Mouse (Mus musculus): ENCODE results near the gene Adamtsl3. TPM values are rescaled to one million over a fixed set of nuclear protein-coding genes. Genes with fewer than 3 reads are reported as not detected.

The Adamtsl3 gene
- total and polyA plus RNA-seq, 2 experiments from 2014 or later: 1.00 to 4.1 TPM

GRCm38 (mm10) chr7:82485344-82485954, 150.0 kb downstream of the Adamtsl3 start:
- H3K27ac ChIP-seq (ENCODE audit: low read depth): no peak overlapping the region

GRCm38 (mm10) chr7:82491018-82491417, 155.5 kb downstream of the Adamtsl3 start:
- ATAC-seq (ENCODE audit: insufficient read depth, low read depth) (no peak), DNase-seq (ENCODE audit: low spot score) (no peak)
- Histone ChIP-seq H3K27me3 (ENCODE audit: control insufficient read depth, insufficient read depth, low read length) (no peaks in the 10 kb centered on the region), H3K9me3 (replicated peaks; ENCODE audit: control insufficient read depth, low read length) (no peaks in the 10 kb centered on the region), H3K36me3 (replicated peaks; ENCODE audit: control insufficient read depth, insufficient read depth, low read length) (no peaks in the 10 kb centered on the region), H3K4me3 (ENCODE audit: low read depth, low read length) (no peak overlapping the region), H3K9ac (replicated peaks; ENCODE audit: low read depth, low read length) (no peak overlapping the region), H3K4me2 (ENCODE audit: low read depth, low read length) (no peak overlapping the region), H3K4me1 (ENCODE audit: control insufficient read depth, insufficient read depth) (no peaks in the 10 kb centered on the region), H3K27ac (ENCODE audit: low read depth) (no peak overlapping the region)
- WGBS: 67% methylated on average over 1 of the region's 1 CpGs
- TF ChIP-seq EP300 (IDR thresholded peaks at IDR 0.05; ENCODE audit: low read depth) (no peak), CTCF (IDR thresholded peaks at IDR 0.05; ENCODE audit: low read depth) (no peak)

More at GRCm38 (mm10) chr7:82485344-82485954, 150.0 kb downstream of the Adamtsl3 start:
- peak; percentile 39; the same call in 1 of the 2 replicates for ATAC-seq (ENCODE audit: insufficient read depth, low read depth)
- no peak overlapping the region for H3K4me3 ChIP-seq (ENCODE audit: low read depth, low read length)
- no peaks in the 10 kb centered on the region for H3K9me3 ChIP-seq (replicated peaks; ENCODE audit: control insufficient read depth, low read length)
- no peaks in the 10 kb centered on the region for H3K4me1 ChIP-seq (ENCODE audit: control insufficient read depth, insufficient read depth)
- 44% methylated on average over 7 of the region's 7 CpGs for WGBS
- DNase-seq (ENCODE audit: low spot score): no peak
- TF ChIP-seq EP300 (IDR thresholded peaks at IDR 0.05; ENCODE audit: low read depth) (no peak), CTCF (IDR thresholded peaks at IDR 0.05; ENCODE audit: low read depth) (no peak)
- H3K36me3 ChIP-seq (replicated peaks; ENCODE audit: control insufficient read depth, insufficient read depth, low read length): no peaks in the 10 kb centered on the region
- no peaks in the 10 kb centered on the region for H3K27me3 ChIP-seq (ENCODE audit: control insufficient read depth, insufficient read depth, low read length)
- H3K9ac ChIP-seq (replicated peaks; ENCODE audit: low read depth, low read length): no peak overlapping the region
- no peak overlapping the region for H3K4me2 ChIP-seq (ENCODE audit: low read depth, low read length)

GRCm38 (mm10) chr7:82492881-82493280, 157.4 kb downstream of the Adamtsl3 start:
- Histone ChIP-seq H3K4me1 (ENCODE audit: control insufficient read depth, insufficient read depth) (no peaks in the 10 kb centered on the region), H3K36me3 (replicated peaks; ENCODE audit: control insufficient read depth, insufficient read depth, low read length) (no peaks in the 10 kb centered on the region), H3K4me3 (ENCODE audit: low read depth, low read length) (no peak overlapping the region), H3K4me2 (ENCODE audit: low read depth, low read length) (no peak overlapping the region), H3K9me3 (replicated peaks; ENCODE audit: control insufficient read depth, low read length) (no peaks in the 10 kb centered on the region), H3K27ac (ENCODE audit: low read depth) (no peak overlapping the region), H3K9ac (replicated peaks; ENCODE audit: low read depth, low read length) (no peak overlapping the region), H3K27me3 (ENCODE audit: control insufficient read depth, insufficient read depth, low read length) (no peaks in the 10 kb centered on the region)
- no peak for DNase-seq (ENCODE audit: low spot score)
- TF ChIP-seq CTCF (IDR thresholded peaks at IDR 0.05; ENCODE audit: low read depth) (no peak), EP300 (IDR thresholded peaks at IDR 0.05; ENCODE audit: low read depth) (no peak)
- 86% methylated on average over 12 of the region's 12 CpGs for WGBS
- ATAC-seq (ENCODE audit: insufficient read depth, low read depth): no peak

GRCm38 (mm10) chr7:82494220-82494619, 158.7 kb downstream of the Adamtsl3 start:
- Histone ChIP-seq H3K4me1 (ENCODE audit: control insufficient read depth, insufficient read depth) (no peaks in the 10 kb centered on the region), H3K36me3 (replicated peaks; ENCODE audit: control insufficient read depth, insufficient read depth, low read length) (no peaks in the 10 kb centered on the region), H3K4me3 (ENCODE audit: low read depth, low read length) (no peak overlapping the region), H3K27me3 (ENCODE audit: control insufficient read depth, insufficient read depth, low read length) (no peaks in the 10 kb centered on the region), H3K9me3 (replicated peaks; ENCODE audit: control insufficient read depth, low read length) (no peaks in the 10 kb centered on the region), H3K27ac (ENCODE audit: low read depth) (no peak overlapping the region), H3K9ac (replicated peaks; ENCODE audit: low read depth, low read length) (no peak overlapping the region), H3K4me2 (ENCODE audit: low read depth, low read length) (no peak overlapping the region)
- WGBS: 78% methylated on average over 2 of the region's 2 CpGs
- ATAC-seq (ENCODE audit: insufficient read depth, low read depth) (no peak), DNase-seq (ENCODE audit: low spot score) (no peak)
- TF ChIP-seq CTCF (IDR thresholded peaks at IDR 0.05; ENCODE audit: low read depth) (no peak), EP300 (IDR thresholded peaks at IDR 0.05; ENCODE audit: low read depth) (no peak)

GRCm38 (mm10) chr7:82497064-82497463, 161.6 kb downstream of the Adamtsl3 start:
- DNase-seq (ENCODE audit: low spot score): no peak
- TF ChIP-seq EP300 (IDR thresholded peaks at IDR 0.05; ENCODE audit: low read depth) (no peak), CTCF (IDR thresholded peaks at IDR 0.05; ENCODE audit: low read depth) (no peak)

GRCm38 (mm10) chr7:82501306-82501705, 165.8 kb downstream of the Adamtsl3 start:
- Histone ChIP-seq H3K4me2 (ENCODE audit: low read depth, low read length) (no peak overlapping the region), H3K27ac (ENCODE audit: low read depth) (no peak overlapping the region), H3K9ac (replicated peaks; ENCODE audit: low read depth, low read length) (no peak overlapping the region), H3K4me1 (ENCODE audit: control insufficient read depth, insufficient read depth) (no peaks in the 10 kb centered on the region), H3K9me3 (replicated peaks; ENCODE audit: control insufficient read depth, low read length) (no peaks in the 10 kb centered on the region), H3K27me3 (ENCODE audit: control insufficient read depth, insufficient read depth, low read length) (no peaks in the 10 kb centered on the region), H3K4me3 (ENCODE audit: low read depth, low read length) (no peak overlapping the region), H3K36me3 (replicated peaks; ENCODE audit: control insufficient read depth, insufficient read depth, low read length) (no peaks in the 10 kb centered on the region)
- ATAC-seq (ENCODE audit: insufficient read depth, low read depth) (no peak), DNase-seq (ENCODE audit: low spot score) (no peak)
- no peak for TF ChIP-seq CTCF (IDR thresholded peaks at IDR 0.05; ENCODE audit: low read depth)
- no peak for TF ChIP-seq EP300 (IDR thresholded peaks at IDR 0.05; ENCODE audit: low read depth)
- WGBS: 75% methylated on average over 6 of the region's 6 CpGs

More at GRCm38 (mm10) chr7:82497064-82497463, 161.6 kb downstream of the Adamtsl3 start:
- Histone ChIP-seq H3K27me3 (ENCODE audit: control insufficient read depth, insufficient read depth, low read length) (no peaks in the 10 kb centered on the region), H3K27ac (ENCODE audit: low read depth) (no peak overlapping the region), H3K4me3 (ENCODE audit: low read depth, low read length) (no peak overlapping the region), H3K36me3 (replicated peaks; ENCODE audit: control insufficient read depth, insufficient read depth, low read length) (no peaks in the 10 kb centered on the region), H3K4me2 (ENCODE audit: low read depth, low read length) (no peak overlapping the region), H3K9me3 (replicated peaks; ENCODE audit: control insufficient read depth, low read length) (no peaks in the 10 kb centered on the region), H3K4me1 (ENCODE audit: control insufficient read depth, insufficient read depth) (no peaks in the 10 kb centered on the region), H3K9ac (replicated peaks; ENCODE audit: low read depth, low read length) (no peak overlapping the region)
- ATAC-seq (ENCODE audit: insufficient read depth, low read depth): no peak
- WGBS: 82% methylated on average over 4 of the region's 4 CpGs
